Mouse (Mus musculus) G1E (cell line): ENCODE measurements around the gene Tomm6.

Experiments used
- CTCF ChIP-seq: IDR thresholded peaks from 2 replicates; pipeline ENCODE4 v1.5.1; 2012; ENCODE audit warnings: low read depth, low read length, inconsistent platforms, mixed read lengths
- GATA1 ChIP-seq: IDR thresholded peaks from 2 replicates; pipeline ENCODE4 v1.6.1; 2012; ENCODE audit warnings: borderline replicate concordance, low read length, inconsistent platforms, mixed read lengths
- POLR2AphosphoS5 ChIP-seq: IDR thresholded peaks from 2 replicates; pipeline ENCODE4 v1.6.1; 2012; ENCODE audit warnings: low read depth, low read length, inconsistent platforms; ENCODE audit not compliant: insufficient replicate concordance
- TAL1 ChIP-seq: conservative IDR thresholded peaks from 2 replicates; pipeline ENCODE4 v1.6.1; 2012; ENCODE audit warnings: low read depth, low read length, inconsistent platforms, mixed read lengths

- TF ChIP-seq CTCF (no peak), GATA1 (no peak), TAL1 (no peak), POLR2AphosphoS5 (no peak)
These were observed 6.1 kb upstream of the Tomm6 start, which contains the start of gene Gm21981 for GRCm38 (mm10) chr17:47694442-47694502.
